Mouse (Mus musculus) MN1 (cell line): Measurements from ENCODE around the gene Fut1.
A peak's percentile ranks its signal among the peaks of the same experiment; 100 is the strongest.

ENCODE experiments used
- DNase-seq: peaks from one replicate; pipeline ENCODE4 v3.0.0-alpha.2; 2016; ENCODE audit warnings: low spot score

Fut1 gene

GRCm38 (mm10) chr7:45617042-45617695 is at the start of gene Fut1:
TSS of gene Fut1 (plus strand) at chr7:45617289.
- no peak for DNase-seq

DNA sequence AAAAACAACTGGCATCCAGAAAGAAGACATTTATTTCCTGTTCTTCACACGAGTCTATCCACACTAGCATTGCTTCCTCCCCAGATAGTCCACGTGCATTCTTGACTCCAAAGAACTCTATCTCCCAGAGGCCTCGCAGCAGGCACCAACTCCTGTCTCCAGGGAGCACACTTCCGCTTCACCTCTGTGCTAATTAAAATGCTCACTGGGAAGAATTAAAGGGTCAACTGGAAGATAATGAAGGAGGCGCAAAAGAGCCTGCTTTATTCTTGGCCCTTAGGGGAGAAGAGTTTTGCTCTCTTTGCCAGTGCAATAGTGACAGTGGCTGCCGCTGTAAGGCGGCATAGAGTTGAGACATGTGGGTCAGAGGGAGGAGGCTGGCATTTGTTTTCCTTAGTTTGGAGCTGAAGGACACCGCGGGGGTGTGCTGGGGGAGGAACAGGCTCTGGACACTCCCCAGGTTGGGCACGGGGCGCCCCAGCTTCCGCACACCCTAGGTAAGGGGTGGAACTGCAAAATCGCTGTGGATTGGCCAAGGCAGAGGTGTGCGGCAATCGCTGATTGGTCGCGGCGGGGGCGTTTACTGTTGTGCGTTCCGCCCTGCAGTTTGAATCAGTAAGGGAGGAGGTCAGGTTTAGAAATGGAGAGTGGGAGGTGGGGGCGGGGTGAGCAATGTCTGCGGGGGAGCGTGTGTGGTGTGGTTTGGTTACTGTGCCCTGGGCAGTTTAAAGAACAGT is 49.1 kb upstream of the Fut1 start:
- DNase-seq: peak; percentile 87

GRCm38 (mm10) chr7:45568601-45569473 is 48.3 kb upstream of the Fut1 start:
- no peak for DNase-seq

- DNase-seq: peak; percentile 77
Measured at GRCm38 (mm10) chr7:45570103-45570741, 46.9 kb upstream of the Fut1 start, which contains the start of gene Bcat2. TSS of gene Bcat2 (plus strand) at chr7:45570153.

DNA sequence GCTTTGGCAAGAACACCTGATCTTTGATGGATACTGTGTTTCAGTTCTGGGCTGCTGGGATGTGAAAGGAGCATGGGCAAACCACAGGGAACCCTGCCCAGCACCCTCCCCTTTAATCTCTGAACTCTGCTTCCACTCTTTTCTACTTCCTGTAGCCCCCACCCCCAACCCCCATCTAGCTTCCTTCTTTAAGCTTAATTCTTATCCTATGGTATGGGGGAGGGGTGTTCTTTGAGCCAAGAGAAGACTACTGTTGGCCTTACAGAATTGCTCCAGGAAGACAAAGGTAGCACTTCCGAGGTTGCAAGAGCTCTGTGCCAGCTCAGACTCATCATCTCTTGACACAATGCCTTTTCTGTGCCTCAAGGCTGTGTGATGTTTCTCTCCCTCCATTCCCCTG is 45.1 kb upstream of the Fut1 start:
- no peak for DNase-seq

GRCm38 (mm10) chr7:45573954-45574353 is 43.1 kb upstream of the Fut1 start:
- DNase-seq: no peak

DNA sequence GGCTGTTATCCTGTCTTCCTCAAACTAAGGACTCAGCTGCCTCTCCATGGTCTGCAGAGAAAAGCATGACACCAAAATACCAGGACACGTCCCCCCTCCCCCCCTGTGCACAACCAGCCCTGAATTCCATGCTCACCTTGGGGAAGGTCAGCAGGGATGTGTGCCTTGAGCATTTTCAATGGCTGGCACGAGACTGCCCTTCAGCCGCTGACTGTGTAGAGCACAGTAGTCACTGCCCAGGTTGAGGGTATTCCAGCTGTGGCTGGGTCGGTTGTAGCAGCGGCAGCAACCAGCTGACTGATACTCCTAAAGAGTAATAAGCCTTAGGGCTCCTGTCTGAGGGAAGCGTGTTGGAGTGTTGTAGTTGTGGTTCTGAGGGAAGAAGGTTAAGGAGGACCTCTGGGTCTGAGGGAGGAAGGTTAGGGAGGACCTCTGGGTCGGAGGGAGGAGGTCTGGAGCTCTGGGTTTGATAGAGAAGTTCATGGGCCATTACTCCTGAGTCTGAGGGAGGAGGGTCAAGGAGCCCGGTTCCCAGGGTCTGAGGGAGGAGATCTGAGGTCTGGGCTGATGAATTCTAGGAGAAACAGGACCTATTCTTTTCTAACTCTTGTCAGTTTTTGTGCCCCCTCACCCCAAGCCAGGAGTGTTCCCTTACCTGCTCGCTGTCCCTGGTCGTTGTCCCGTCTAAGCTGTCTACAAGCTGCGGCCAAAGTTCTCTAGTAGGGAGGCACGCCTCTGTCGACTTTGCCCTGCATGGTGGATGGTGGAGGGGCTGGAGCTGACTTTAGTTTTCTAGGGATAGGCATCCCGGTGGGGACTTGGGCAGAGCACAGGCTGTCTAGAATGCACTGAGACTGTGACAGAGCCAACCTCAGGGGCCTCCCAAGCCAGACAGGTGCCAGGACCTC is 42.4 kb upstream of the Fut1 start:
- no peak for DNase-seq

- no peak for DNase-seq
Measured at GRCm38 (mm10) chr7:45585923-45586322, 31.2 kb upstream of the Fut1 start.

- DNase-seq: no peak
Measured at GRCm38 (mm10) chr7:45587631-45588592, 29.2 kb upstream of the Fut1 start.

- peak; percentile 96 for DNase-seq
Measured at GRCm38 (mm10) chr7:45589173-45589572, 27.9 kb upstream of the Fut1 start.

- DNase-seq: no peak
Measured at GRCm38 (mm10) chr7:45589898-45590297, 27.2 kb upstream of the Fut1 start.

DNA sequence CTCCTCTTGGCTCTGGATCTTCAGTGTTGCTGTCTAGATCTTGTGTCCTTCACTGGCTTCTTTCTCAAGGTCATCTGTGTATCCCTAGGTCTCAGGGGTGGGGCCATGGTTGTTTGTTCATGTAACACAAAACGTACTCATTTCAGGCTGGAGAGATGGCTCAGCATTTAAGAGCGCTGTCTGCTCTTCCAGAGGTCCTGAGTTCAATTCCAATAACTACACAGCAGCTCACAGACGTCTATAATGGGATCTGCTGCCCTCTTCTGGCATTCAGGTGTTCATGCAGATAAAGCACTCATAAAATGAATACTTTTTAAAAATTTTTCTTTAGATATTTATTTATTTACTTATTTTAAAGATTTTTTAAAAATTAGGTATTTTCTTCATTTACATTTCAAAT is 26.2 kb upstream of the Fut1 start:
- no peak for DNase-seq

- DNase-seq: no peak
Measured at GRCm38 (mm10) chr7:45591880-45592279, 25.2 kb upstream of the Fut1 start.

DNA sequence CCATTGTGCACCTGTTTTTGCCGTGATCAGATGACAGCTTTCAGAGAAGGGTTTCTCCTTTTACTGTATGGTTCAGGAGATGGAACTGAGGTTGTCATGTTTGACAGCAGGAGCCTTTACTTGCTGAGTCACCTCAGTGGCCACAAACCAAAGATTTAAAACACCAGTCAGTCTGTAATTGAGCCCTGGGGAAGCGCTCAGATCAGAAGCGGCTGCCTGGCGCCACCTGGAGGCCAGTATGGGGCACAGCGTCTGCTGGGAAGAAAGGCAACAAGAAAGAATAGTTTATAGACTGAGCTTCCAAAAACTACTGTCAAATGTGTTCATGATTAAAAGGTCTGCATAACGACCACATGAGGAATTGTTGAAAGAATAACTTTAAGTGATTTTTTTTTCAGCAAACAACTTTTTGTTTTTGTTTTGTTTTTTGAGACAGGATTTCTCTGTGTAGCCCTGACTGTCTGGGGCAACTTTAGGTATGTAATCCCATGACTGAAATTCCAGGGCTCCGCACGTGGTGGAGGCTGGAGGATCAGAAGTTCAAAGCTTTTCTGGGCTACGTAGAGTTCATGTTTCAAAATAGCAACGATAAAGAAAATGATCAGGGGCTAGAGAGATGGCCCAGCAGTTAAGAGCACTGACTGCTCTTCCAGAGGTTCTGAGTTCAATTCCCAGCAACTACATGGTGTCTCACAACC is 23.8 kb upstream of the Fut1 start:
- DNase-seq: peak; percentile 63

DNA sequence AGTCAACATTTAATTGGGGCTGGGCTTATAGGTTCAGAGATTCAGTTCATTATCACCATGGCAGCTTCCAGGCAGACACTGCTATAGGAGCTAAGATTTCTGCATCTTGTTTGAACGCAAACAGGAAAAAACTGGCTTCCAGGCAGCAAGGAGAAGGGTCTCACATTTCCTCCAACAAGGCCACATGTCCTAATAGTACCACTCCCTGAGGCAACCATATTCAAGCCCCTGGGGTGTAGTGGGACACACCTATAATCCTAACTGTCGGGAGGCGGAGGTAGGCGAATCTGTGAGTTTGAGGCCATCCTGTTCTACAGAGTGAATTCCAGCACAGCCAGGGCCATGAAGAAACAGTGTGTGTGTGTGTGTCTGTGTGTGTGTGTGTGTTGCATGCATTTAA is 21.9 kb upstream of the Fut1 start:
- DNase-seq: no peak

GRCm38 (mm10) chr7:45596107-45596506 is 21.0 kb upstream of the Fut1 start:
- DNase-seq: no peak

GRCm38 (mm10) chr7:45597013-45597412 is 20.1 kb upstream of the Fut1 start:
- no peak for DNase-seq

DNA sequence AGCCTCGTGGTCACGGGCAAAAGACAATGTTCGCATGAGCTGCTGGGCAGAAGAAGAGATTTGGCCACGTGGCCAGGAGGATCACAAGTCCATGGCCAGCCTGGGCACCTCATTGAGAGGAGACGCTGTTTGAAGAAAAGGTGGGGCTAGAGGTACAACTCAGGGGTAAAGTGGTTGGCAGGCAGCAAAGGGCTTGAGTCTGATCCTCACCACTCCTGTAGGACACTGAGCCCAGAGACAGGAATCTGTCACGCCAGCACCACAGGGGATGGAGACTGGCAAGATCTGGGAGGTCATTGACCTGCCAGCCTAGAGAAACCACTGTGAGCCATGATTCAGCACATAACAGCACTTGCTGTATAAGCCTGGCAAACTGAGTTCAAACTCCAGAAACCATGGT is 19.6 kb upstream of the Fut1 start:
- no peak for DNase-seq
